Mouse (Mus musculus) midbrain, embryonic 16.5 days (tissue): ENCODE measurements around the gene Actr1b. TPM values are rescaled to one million over a fixed set of nuclear protein-coding genes. Genes with fewer than 3 reads are reported as not detected.

ENCODE experiments used
- ATAC-seq: fragments of 200-750 bp; cut with Nextera tagmentation; 2 replicates; pipeline ENCODE4 v1.8.0; 2017; ENCODE audit warnings: moderate TSS enrichment
- H3K27ac ChIP-seq: fragments of 300-500 bp; sonication (generic); 2 replicates; pipeline ENCODE4 v1.5.1; 2014; ENCODE audit warnings: mild to moderate bottlenecking, low read length, mixed read lengths
- H3K27me3 ChIP-seq: fragments of 300-500 bp; sonication (generic); 2 replicates; pipeline ENCODE4 v1.6.1; 2014; ENCODE audit warnings: low read depth, low read length, mixed read lengths; ENCODE audit not compliant: control insufficient read depth, insufficient read depth
- H3K36me3 ChIP-seq: fragments of 300-500 bp; sonication (generic); 2 replicates; pipeline ENCODE4 v1.6.1; 2014; ENCODE audit warnings: mild to moderate bottlenecking, low read length, moderate library complexity, mixed read lengths; ENCODE audit not compliant: control insufficient read depth, insufficient read depth
- H3K4me1 ChIP-seq: fragments of 300-500 bp; sonication (generic); 2 replicates; pipeline ENCODE4 v1.6.1; 2014; ENCODE audit warnings: mild to moderate bottlenecking, low read length, mixed read lengths; ENCODE audit not compliant: control insufficient read depth, insufficient read depth
- H3K4me2 ChIP-seq: fragments of 300-500 bp; sonication (generic); 2 replicates; pipeline ENCODE4 v1.6.1; 2014; ENCODE audit warnings: mild to moderate bottlenecking, low read length, mixed read lengths
- H3K4me3 ChIP-seq: fragments of 300-500 bp; sonication (generic); 2 replicates; pipeline ENCODE4 v1.5.1; 2014; ENCODE audit warnings: low read depth, mild to moderate bottlenecking, low read length, moderate library complexity, mixed read lengths
- H3K9ac ChIP-seq: fragments of 300-500 bp; sonication (generic); 2 replicates; pipeline ENCODE4 v1.6.1; 2014; ENCODE audit warnings: low read depth, low read length, mixed read lengths
- H3K9me3 ChIP-seq: fragments of 300-500 bp; sonication (generic); replicated peaks from 2 replicates; pipeline ENCODE4 v1.6.1; 2014; ENCODE audit warnings: mild to moderate bottlenecking, low read length, mixed read lengths; ENCODE audit not compliant: control insufficient read depth, poor library complexity, severe bottlenecking
- WGBS: fragments of 180-500 bp; shearing (Covaris S2); extraction: QIAGEN DNeasy Blood & Tissue Kit; methylation state at CpG from one replicate; pipeline ENCODE4 v1.1.7; 2014; 5-methylcytosine and 5-hydroxymethylcytosine counted together
- polyA plus RNA-seq: library from polyadenylated mRNA; unstranded; fragments of >200 nt; fragmentation: Nextera tagmentation; extraction: Ambion mirVana; gene quantifications from 2 replicates; pipeline ENCODE4 v1.2.1, GENCODE M21; 2015

Actr1b gene
- polyA plus RNA-seq, 1 experiment from 2014 or later = 106 TPM

DNA sequence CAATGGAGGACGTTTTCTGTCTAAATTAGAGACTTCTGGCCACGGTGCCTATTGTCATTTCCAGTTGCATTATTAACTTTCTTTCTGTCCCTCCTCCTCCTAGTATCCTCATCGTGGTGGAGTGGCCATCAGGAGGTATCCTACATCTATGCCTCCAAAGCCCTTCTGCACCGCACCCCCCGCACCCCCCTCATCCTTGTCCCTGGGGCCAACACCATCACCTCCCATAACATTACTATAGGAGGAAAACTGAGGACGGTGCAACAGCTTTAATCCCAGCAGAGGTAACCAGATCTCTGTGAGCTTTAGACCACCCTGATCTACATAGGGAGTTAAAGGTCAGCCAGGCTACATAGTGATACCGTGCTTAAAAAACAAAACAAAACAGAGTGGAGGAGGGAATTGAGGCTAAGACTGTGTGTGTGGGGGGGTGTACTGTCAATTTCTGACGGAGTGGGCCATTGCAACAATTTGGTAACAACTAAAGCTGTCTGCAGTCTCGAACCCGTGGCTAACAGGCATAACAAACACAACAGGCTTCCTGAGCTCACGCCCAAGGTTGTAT, 23.5 kb downstream of the Actr1b start:
- 64% methylated on average over 11 of the region's 11 CpGs for WGBS
- H3K9me3 ChIP-seq = no peaks in the 10 kb centered on the region
- no peaks in the 10 kb centered on the region for H3K27me3 ChIP-seq
- ATAC-seq = peak; percentile 26
- H3K9ac ChIP-seq = peak overlapping the region; percentile 62
- peak overlapping the region; percentile 40; the same call in 1 of the 2 replicates for H3K27ac ChIP-seq
- H3K4me3 ChIP-seq = peak overlapping the region; percentile 85
- peaks cover 7% of the 10 kb centered on the region; the same call in 1 of the 2 replicates for H3K36me3 ChIP-seq
- H3K4me2 ChIP-seq = peak overlapping the region; percentile 59
- H3K4me1 ChIP-seq = peaks cover 13% of the 10 kb centered on the region

- WGBS = 11% methylated on average over 13 of the region's 13 CpGs
- Histone ChIP-seq H3K4me2 (no peak overlapping the region), H3K9ac (no peak overlapping the region), H3K9me3 (no peaks in the 10 kb centered on the region), H3K4me1 (no peaks in the 10 kb centered on the region), H3K4me3 (no peak overlapping the region), H3K27ac (no peak overlapping the region), H3K36me3 (no peaks in the 10 kb centered on the region), H3K27me3 (no peaks in the 10 kb centered on the region)
- peak; percentile 79; the same call in 1 of the 2 replicates for ATAC-seq
Measured at GRCm38 (mm10) chr1:36683810-36684467, 30.3 kb downstream of the Actr1b start.

DNA sequence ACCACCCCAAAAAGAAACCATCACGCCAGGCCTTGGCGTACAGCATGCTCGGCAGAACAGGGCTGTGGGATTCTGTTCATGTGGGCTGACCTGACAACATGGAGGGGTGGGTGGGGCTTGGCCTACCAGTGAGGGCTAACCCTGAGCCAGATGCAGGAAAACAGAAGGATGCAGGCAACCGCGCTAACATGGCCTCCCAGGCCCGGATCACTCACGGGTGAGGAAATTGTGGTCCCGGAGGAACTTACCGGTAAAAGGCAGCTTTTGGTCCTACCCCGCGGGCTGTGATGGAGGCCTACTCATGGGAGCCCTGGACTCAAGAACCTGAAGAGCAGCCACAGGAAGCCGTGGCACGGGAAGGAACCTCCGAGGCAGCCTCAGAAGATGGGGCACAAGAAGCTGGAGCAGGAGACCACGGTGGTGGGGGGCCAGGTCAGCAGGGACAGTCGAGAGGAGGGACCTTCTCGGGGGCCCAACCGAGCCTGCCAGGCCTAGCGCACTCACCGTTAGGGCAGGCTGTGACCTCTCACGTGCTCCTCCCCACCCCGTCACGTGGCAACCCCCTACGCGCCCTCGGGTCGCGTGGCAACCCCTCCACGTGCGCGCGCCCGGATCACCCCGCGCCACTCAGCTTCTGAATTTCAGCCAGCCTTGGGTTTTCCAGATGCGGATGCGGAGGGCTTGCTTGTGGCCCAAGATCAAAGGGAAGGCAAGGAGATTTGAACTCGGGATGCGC, 31.4 kb downstream of the Actr1b start, which contains the start of gene Fam178b:
Gene Fam178b, minus strand, starts transcription at position 564 of the 736 bp plus-strand sequence.
- Histone ChIP-seq H3K4me3 (no peak within 1 kb of the TSS), H3K36me3 (no peaks in the 10 kb centered on the region), H3K4me2 (no peak within 1 kb of the TSS), H3K9me3 (no peaks in the 10 kb centered on the region), H3K9ac (no peak within 1 kb of the TSS), H3K4me1 (no peaks in the 10 kb centered on the region), H3K27me3 (no peaks in the 10 kb centered on the region), H3K27ac (no peak within 1 kb of the TSS)
- no peak for ATAC-seq
- 94% methylated on average over 39 of the region's 39 CpGs for WGBS

- 24% methylated on average over 7 of the region's 7 CpGs for WGBS
Measured at GRCm38 (mm10) chr1:36680893-36681292, 33.3 kb downstream of the Actr1b start.

GRCm38 (mm10) chr1:36674936-36675335, 39.3 kb downstream of the Actr1b start:
- no peak overlapping the region for H3K27ac ChIP-seq
- no peak overlapping the region for H3K4me2 ChIP-seq
- WGBS = 62% methylated on average over 3 of the region's 3 CpGs
- no peaks in the 10 kb centered on the region for H3K27me3 ChIP-seq
- no peak overlapping the region for H3K4me3 ChIP-seq
- H3K9ac ChIP-seq = no peak overlapping the region
- no peaks in the 10 kb centered on the region for H3K4me1 ChIP-seq
- H3K9me3 ChIP-seq = no peaks in the 10 kb centered on the region
- no peaks in the 10 kb centered on the region for H3K36me3 ChIP-seq
- ATAC-seq = no peak

More at GRCm38 (mm10) chr1:36680893-36681292, 33.3 kb downstream of the Actr1b start:
- H3K36me3 ChIP-seq = no peaks in the 10 kb centered on the region
- no peak for ATAC-seq
- H3K27me3 ChIP-seq = no peaks in the 10 kb centered on the region
- H3K9ac ChIP-seq = no peak overlapping the region
- H3K9me3 ChIP-seq = no peaks in the 10 kb centered on the region
- no peak overlapping the region for H3K4me3 ChIP-seq
- H3K4me1 ChIP-seq = no peaks in the 10 kb centered on the region
- no peak overlapping the region for H3K4me2 ChIP-seq
- H3K27ac ChIP-seq = 0 out of 2 replicates have a peak overlapping the region, but pooled peaks have one; percentile 5

DNA sequence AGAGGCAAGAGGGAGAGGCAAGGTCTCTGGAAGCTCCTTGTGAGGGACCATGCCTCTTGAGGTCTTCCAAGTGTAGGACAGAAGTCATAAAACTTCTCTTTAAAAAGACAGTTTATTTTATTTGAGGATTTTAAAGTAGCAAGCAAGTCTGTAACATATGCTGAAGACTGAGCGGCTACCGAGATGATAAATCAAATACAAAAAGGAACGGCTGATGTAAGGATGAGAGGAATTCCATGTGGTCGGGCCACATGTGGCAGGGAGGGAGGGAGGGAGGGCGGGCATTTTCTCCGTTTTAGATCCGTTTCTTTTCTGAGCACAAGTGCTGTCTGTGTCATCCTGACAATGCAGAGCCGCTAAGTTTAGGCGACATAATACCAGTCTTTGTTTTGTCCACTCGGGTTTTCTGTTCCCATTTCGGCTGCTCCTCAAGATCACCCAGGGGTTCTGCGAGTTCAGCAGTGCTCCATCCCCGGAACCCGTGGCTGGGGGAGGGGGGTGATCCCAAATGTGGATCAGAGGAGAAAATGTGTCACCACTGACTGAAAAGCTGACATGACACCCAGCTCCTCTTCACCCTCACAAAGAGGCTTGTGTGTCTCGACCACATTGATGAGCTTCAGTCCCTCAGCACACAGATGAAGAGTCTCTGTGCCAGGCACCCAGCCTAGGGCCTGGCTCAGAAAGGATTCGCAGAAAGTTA, 41.4 kb downstream of the Actr1b start:
- WGBS = 45% methylated on average over 15 of the region's 16 CpGs
- H3K27ac ChIP-seq = no peak overlapping the region

DNA sequence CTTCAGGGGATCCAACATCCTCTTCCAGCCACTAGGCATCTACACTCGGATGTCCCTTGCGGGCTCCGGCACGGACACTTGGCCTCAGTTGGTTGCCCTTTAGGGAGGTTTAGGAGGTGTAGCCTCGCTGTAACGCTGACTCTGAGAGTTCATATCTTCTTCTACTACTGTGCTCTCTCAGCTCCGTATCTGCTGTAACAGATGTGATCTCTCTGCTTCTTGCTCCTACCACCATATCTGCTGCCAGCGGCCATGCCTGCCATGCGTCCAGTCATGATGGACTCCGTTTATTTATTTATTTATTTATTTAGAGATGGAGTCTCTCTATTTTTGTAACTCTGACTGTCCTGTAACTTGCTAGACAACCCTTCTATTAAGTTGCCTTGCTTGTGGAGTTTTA, 43.0 kb downstream of the Actr1b start:
- WGBS = 92% methylated on average over 10 of the region's 10 CpGs
- Histone ChIP-seq H3K27ac (no peak overlapping the region), H3K4me1 (no peaks in the 10 kb centered on the region), H3K27me3 (no peaks in the 10 kb centered on the region), H3K9ac (no peak overlapping the region), H3K4me3 (no peak overlapping the region), H3K9me3 (no peaks in the 10 kb centered on the region), H3K4me2 (no peak overlapping the region), H3K36me3 (no peaks in the 10 kb centered on the region)
- no peak for ATAC-seq

More for the DNA sequence above, 41.4 kb downstream of the Actr1b start:
- no peak overlapping the region for H3K4me3 ChIP-seq
- ATAC-seq = no peak
- H3K9ac ChIP-seq = no peak overlapping the region
- no peak overlapping the region for H3K4me2 ChIP-seq
- no peaks in the 10 kb centered on the region for H3K4me1 ChIP-seq
- no peaks in the 10 kb centered on the region for H3K9me3 ChIP-seq
- no peaks in the 10 kb centered on the region for H3K27me3 ChIP-seq
- no peaks in the 10 kb centered on the region for H3K36me3 ChIP-seq

GRCm38 (mm10) chr1:36670256-36670655, 44.0 kb downstream of the Actr1b start:
- H3K4me2 ChIP-seq = no peak overlapping the region
- no peaks in the 10 kb centered on the region for H3K36me3 ChIP-seq
- no peak for ATAC-seq
- H3K9me3 ChIP-seq = no peaks in the 10 kb centered on the region
- H3K9ac ChIP-seq = no peak overlapping the region
- no peak overlapping the region for H3K27ac ChIP-seq
- H3K4me3 ChIP-seq = no peak overlapping the region
- H3K4me1 ChIP-seq = no peaks in the 10 kb centered on the region
- WGBS = 79% methylated on average over 4 of the region's 4 CpGs
- H3K27me3 ChIP-seq = no peaks in the 10 kb centered on the region
